Mouse (Mus musculus) hindlimb bud, embryonic 11.5 days (tissue): ENCODE results near the gene Dctn2.
"Not testable (repeated sequence)": the region's sequence is repeated elsewhere in the genome, so short reads cannot be mapped to it uniquely, and the experiment has no call there.

Experiments used
- DNase-seq: peaks from one replicate; pipeline ENCODE4 v3.0.0-alpha.2; 2012; ENCODE audit warnings: low read depth, low spot score; ENCODE audit errors: extremely low spot score

The Dctn2 gene

DNA sequence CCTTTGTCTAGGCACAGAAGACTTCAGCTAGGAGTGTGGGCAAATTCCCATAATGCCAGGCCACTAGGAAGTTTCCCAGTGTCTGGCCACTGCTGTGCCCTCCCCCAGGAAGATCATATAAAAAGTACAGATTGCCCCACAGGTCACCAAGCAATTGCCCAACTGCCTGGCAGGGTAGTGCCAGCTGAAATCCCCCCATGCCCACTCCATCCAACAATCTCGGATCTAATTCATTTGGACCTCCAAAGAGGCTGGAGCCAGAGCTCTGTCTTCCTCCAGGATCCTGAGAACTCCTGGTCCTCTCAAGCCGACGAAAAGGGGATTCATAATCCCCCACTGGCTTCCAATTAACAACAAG, 21.7 kb downstream of the Dctn2 start:
- no peak for DNase-seq

DNA sequence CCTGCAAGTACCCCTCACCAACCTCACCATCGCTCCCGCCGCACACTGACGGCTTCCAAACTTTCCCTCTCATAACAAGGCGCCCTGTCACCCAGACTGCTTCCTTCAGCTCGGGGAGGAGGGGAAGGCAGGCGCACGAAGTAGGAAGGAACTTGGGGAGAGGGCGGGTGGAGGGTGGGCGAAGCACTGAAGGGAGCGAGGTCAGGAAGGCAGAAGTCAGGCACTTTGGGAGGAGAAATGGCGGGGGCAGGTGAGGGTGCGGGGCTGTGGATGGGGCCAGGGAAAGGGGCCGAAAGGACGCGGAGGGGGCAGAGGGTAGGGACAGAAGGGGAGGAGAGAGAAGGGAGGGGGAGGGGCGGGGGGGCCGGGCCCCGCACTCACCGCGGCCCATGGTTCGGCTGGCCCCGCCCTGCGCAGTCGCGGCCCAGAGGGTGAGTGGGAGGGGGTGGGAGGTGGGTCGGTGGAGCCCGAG, 22.2 kb downstream of the Dctn2 start:
- no peak for DNase-seq

DNA sequence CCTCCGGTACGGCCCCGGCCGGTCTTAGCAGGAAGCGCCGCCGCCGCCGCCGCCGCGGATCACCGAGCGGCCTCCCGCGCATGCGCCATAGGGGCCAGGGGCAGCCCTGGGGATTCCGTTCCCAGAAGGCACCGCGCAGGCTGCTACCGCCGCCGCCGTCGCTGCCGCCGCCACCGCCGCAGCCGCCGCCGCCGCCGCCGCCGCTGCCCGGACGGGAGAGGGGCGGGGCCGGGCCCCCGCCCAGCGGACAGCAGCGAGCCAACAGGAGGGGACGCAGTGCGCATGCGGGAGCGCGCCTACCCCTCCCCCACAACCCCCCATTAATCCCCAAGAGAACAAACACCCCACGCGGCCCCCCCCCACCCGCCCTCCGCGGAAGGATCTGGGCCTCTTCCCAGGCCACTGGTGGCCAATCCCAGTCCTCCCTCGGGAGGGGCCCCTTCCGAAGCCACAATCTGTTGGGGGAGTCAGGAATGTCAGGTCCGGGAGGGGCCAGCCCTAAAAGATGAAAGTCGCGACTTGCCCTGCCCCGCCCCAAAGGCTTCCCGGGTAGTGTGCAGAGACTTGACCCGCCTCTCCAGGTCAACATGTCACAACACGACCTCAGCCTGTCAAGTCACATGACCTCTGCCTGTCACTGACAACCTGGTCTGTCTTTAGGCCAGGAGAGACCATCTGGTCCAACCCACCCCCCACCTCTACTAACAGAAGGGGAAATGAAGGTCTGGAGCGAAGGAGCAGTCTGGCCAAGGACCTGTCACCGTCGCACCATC, 22.8 kb downstream of the Dctn2 start, which contains the start of gene Mbd6:
TSS of gene Mbd6 (minus strand) at position 219 of the 773 bp plus-strand sequence.
- peak; percentile 46 for DNase-seq

GRCm38 (mm10) chr10:127289573-127290191, 23.5 kb downstream of the Dctn2 start:
- peak; percentile 35 for DNase-seq

GRCm38 (mm10) chr10:127290307-127290929, 24.2 kb downstream of the Dctn2 start:
- peak; percentile 95 for DNase-seq

DNA sequence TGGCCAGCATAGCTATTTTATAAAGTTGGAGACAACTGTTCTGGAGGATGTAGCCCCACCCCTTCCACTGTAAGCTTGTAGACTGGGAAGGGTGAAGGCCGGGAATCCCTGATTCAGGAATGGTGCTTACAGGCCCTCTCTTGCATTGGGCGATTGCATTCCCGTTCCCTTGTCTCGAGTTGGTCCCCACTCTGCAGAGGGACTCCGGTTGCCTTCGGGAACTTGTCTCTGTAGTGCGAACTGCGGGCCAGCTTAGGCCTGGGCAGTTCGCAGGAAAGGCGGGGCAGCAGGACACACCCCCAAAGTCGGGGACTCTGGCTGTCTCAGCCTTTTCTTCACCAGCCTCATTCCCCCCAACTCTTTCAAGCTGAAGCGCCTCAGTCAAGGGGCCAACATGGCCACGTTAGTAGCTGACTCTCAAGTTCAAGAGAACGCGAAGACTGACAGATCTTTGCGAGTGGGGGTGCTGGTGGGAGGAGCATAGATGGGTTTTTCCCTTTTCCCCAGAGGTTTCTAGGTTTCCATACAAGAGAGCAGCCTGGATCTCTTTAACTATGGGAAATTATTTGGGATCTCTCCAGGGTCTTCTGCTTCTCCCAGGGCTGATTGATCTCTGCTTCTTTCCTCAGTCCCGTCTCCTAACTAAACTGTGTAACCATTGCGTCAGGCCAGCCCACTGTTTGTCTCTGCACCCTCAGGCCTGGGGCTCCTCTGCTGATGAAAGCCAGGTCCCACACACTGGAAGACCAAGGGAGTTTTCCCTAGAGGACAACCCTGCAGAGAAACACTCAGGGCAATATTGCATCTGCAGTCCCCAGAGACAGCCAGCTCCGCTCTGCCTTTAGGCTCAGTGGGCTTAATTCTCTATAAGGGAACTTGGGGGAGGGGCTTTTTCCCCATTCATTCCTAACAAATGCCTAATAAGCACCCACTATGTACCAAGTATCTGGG, 25.0 kb downstream of the Dctn2 start:
- peak; percentile 63 for DNase-seq

DNA sequence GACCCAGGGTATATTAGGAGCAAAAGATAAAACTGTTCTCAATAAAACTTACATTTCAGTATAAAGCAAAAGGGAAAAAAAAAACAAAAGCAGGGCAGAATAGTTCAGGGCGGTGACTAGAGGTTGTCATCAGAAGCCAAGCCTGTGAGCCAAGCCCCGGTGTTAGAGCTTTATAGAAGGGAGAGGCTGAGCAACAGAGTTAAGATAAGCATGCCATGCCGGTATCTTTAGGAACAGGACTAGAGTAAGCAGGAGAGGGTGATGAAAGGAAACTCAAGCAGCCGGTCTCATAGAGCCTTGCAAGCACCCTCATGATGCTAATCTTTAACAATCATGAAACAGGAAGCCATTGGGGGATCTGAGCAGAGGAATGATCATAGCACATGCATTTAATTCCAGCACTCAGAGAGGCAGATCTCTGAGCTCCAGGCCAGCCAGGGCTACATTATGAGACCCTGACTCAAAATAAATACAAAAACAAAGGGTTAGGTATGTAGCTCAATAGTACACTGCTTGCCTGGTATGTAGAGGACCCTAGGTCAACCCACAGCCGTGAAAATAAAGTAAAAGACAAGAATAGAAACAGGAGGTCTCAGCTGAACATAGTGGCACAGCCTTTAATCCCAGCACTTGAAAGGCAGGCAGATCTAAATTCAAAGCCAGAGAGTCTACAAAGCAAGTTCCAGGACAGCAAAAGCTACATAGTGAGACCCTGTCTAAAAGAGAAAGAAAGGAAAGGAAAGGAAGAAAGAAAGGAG, 25.9 kb downstream of the Dctn2 start:
- no peak for DNase-seq

- DNase-seq: no peak
Measured at GRCm38 (mm10) chr10:127292987-127293538, 26.9 kb downstream of the Dctn2 start.

DNA sequence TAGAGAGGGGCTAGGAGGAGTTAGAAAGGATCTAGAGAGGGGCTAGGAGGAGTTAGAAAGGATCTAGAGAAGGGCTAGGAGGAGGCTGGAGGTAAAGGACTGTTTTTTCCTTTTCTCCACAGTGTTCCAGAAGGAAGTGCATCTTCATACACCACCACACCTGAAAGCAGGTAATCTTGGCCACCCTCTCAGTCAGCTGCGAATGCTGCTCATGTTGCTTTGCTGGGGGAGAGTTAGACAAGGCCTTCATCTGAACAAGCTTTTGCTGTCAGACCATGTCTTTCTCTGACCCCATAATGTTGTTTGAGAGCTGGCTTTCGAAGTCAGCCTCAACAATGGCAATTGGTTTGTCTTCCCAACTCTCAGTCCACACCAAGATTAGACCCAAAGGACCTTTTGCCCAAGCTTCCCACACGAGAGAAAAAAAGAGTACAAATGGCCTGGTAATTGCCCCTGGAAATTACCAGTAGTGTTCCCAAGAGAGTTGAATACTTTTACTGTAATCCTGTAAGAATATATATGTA, 27.5 kb downstream of the Dctn2 start:
- DNase-seq: no peak

GRCm38 (mm10) chr10:127294895-127295510, 28.8 kb downstream of the Dctn2 start:
- DNase-seq: no peak

GRCm38 (mm10) chr10:127295986-127296794, 30.0 kb downstream of the Dctn2 start:
- DNase-seq: no peak

DNA sequence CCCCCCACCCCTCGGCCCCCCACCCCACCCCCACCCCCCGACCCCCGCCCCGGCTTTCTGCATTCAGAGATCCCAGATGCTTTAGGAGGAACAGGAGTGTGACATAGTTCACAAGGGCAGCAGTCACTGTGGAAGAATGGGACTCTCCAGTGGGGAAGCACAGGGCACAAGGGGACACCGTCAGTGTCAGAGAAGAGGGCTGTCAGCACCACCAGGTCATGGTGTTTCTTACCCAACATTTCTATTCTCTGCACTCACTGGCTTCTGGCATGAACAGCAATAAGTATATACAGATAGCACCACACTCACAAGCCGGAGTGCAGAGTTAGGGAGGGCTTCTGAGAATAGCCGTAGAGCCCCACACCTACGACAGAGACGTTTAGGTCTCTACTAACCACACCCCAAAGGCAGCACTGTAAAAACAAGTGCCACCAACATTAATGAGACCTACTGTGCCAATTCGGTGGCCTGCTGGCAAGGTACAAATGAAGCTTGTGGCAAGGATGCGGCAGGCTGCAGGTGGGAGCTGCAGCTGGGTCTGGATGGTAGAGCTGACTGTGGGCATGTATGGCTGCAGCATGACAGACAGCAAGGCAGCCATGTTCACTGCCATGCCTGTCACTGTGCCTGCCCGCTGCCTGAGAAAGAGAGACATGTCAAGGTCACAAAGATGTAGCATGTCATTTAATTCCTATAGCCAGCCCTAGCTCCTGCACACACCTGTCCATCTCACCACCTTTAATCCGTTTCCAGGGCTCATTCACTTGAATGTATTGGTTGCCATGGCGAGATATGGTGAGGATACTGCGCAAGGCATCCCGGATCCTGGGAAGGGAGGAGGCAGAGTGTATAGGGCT, 31.1 kb downstream of the Dctn2 start:
- DNase-seq: no peak

DNA sequence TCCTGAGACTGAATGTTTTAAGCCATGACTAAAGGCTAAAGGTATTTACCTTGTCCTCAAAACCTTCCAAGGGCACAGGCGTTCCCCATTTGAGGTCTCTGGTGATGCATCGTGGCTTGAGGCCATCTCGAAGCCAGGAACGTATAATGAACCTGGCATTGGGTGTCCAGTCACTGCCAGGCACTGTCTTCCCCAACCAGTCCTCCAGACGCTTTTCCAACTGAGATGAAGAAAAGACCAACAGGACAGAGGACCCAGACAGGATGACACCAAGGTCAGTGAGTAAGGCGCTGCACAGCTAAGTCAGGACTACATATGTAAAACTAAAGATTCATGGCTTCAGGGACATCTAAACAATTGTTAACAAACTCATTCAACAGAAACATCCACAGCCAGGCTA, 34.2 kb downstream of the Dctn2 start:
- DNase-seq: no peak

- no peak for DNase-seq
Measured at GRCm38 (mm10) chr10:127303136-127303535, 37.0 kb downstream of the Dctn2 start.

DNA sequence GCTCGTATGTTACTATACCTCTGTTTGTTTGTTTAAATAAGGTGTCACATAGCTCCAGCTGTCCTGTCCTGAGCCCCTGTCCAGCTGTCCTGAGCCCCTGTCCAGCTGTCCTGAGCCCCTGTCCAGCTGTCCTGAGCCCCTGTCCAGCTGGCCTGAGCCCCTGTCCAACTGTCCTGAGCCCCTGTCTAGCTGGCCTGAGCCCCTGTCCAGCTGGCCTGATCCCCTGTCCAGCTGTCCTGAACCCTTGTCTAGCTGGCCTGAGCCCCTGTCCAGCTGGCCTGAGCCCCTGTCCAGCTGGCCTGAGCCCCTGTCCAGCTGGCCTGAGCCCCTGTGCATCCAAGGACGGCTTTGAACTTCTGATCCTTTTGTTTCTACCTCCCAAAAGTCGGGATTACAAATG, 43.0 kb downstream of the Dctn2 start:
- not testable (repeated sequence) for DNase-seq

DNA sequence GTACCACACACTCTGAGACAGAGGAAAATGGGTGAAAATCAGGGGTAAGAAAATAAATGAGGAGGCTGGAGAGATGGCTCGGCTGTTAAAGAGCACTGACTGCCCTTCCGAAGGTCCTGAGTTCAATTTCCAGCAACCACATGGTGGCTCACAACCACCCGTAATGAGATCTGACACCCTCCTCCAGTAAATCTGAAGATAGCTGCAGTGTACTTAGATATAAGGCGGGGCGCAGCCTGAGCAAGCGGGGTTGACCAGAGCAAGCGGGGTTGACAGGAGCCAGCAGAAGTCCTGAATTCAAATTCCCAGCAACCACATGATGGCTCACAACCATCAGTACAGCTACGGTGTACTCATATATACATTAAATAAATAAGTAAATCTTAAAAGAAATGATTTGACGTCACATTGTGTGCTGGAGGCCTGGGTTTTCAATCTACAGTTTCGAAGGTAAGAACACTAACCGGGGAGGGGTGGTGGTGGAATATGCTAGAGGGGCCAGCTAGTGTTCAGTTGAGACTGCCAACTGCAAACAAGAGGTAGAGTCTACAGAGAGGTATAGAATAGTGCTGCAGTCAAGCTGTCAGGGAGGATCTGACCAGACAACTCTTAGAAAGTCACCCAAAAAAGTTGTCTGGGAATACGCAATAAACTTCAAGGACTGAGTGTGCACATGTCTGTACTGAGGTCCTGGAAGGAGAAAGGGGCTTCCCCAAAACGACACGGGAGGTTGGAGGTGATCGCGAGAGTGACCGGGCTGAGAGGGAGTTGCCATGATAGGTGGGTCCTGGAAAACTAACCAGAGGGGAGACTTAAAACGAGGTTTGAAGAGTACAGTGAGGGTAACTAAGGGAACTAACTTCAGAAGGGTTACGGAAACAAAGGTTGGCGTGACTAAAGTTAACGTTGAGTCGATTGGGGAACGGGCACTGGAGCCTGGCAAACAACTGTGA, 44.6 kb downstream of the Dctn2 start:
- DNase-seq: no peak
